Mouse (Mus musculus): ENCODE measurements at regions not wholly inside any gene's neighbourhood (a gene's known extent, or its start where the extent isn't known, plus 50 kb on each side); places are given as distances from the start of the nearest gene placed in this dataset.

DNA sequence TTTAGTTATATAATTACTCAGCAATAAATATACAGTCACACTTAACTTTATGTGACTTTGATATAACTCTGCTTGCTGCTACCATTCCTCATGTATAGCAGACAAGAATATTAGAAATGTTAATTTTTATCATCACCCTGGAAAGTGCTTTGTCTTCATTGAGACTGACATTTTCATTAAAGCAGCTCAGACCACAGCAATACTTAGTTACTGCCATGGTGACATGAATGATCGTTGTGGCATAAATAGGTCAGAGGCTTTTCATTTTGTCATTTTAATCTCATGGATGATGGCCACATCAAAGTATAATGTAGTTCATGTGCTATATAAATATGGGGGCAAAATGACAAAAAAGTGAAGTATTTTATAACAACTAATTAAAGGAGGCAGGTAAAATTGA lies 498.1 kb downstream of the Slc22a22 start:
- H3K79me2 ChIP-seq (ENCODE audit: control insufficient read depth, insufficient read depth), result no peaks in the 10 kb centered on the region
- no peak overlapping the region for H3K4me3 ChIP-seq
- H3K4me2 ChIP-seq (ENCODE audit: low read depth), result no peak overlapping the region
- H3K36me3 ChIP-seq (ENCODE audit: control insufficient read depth, insufficient read depth), result no peaks in the 10 kb centered on the region
- no peaks in the 10 kb centered on the region for H3K27me3 ChIP-seq (ENCODE audit: control insufficient read depth, insufficient read depth, insufficient read length)
- H3ac ChIP-seq (ENCODE audit: control insufficient read depth, insufficient read length), result no peak overlapping the region
- TF ChIP-seq POLR2AphosphoS2 (IDR thresholded peaks at IDR 0.05; ENCODE audit: insufficient read length, low read depth) (no peak), MYOD1 (IDR thresholded peaks at IDR 0.05; ENCODE audit: control insufficient read depth in 1 of 3, insufficient read length in 2 of 3, low read depth in 2 of 3) (no peak), SRF (IDR thresholded peaks at IDR 0.05; ENCODE audit: control insufficient read depth, insufficient read length, low read depth) (no peak), POLR2A (IDR thresholded peaks at IDR 0.05; ENCODE audit: insufficient read length, low read depth) (no peak), MYOG (IDR thresholded peaks at IDR 0.05; ENCODE audit: control insufficient read depth in 1 of 3, insufficient read depth in 1 of 3, insufficient read length in 2 of 3, low read depth in 2 of 3) (no peak)

DNA sequence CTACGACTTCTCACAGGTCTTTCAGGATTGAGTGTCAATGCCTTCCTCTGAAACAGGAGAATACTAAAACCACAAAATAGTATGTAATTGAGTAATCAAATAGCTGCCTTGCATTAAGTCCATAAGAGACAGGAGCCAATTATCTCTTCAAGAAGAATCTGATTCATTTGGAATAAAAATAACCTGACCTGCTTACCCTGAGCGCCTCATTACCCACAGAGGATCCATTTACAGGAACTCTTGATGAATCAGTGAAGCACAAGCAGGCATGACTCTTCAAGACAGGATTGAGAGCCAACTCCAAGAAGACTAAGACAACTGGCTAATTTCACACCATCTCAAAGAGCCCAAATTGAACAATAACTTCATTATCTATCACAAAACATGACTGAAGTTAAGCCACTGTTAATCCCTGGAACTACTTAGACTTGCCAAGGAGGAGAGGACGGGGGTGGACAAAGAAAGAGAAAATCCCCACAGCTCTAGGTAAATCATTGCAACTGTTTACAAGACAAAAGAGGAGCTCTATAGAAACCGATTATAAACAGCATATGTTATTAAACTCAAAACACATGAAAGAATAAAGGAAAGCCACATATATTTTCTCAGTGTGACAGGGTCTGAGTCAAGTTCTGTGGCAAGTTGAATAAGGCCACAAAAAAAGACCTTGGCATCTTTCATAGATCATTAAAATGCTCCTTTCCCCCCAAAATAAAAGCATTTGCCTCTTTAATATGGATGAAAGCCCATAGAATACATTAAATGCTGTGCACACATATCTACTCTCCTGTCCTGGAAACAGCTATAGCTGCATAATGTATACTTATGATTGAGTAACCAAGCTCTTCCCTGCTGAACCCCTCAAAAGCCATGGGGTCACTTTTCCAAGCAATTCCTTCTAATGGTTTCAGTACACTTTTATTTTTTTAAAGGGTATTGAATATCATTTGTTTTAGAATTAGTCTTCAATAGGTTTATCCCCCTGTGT lies 501.7 kb downstream of the Slc22a22 start:
- no peaks in the 10 kb centered on the region for H3K36me3 ChIP-seq (ENCODE audit: control insufficient read depth, insufficient read depth)
- 0 out of 2 replicates have a peak, but pooled peaks have one; percentile 47 for TF ChIP-seq CEBPB (IDR thresholded peaks at IDR 0.05; ENCODE audit: insufficient read depth, poor library complexity, severe bottlenecking)
- no peak for TF ChIP-seq SRF (IDR thresholded peaks at IDR 0.05; ENCODE audit: control insufficient read depth, insufficient read length, low read depth)
- no peak overlapping the region for H3K4me3 ChIP-seq
- H3K27me3 ChIP-seq (ENCODE audit: control insufficient read depth, insufficient read depth, insufficient read length), result no peaks in the 10 kb centered on the region
- H3ac ChIP-seq (ENCODE audit: control insufficient read depth, insufficient read length), result no peak overlapping the region
- no peaks in the 10 kb centered on the region for H3K79me2 ChIP-seq (ENCODE audit: control insufficient read depth, insufficient read depth)
- H3K4me2 ChIP-seq (ENCODE audit: low read depth), result peak overlapping the region; percentile 39

DNA sequence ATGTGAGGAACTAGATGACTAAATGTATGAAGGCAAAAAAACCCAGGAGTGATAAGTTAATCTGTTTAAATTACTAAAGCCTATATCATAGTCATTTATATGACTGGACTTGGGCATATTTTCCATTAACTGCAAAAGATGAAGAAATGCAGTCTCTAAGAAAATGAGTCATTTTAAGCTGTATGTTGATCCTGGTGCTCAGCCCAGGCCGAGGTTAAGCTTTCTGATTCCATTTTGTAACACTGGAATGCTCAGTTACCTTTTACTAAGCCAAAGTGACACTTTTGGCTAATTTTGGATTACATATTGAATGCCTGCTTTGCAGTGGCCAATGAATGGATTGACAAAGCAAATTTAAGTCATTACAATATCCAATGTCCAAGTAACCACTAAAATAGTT lies 507.3 kb downstream of the Slc22a22 start:
- no peak overlapping the region for H3ac ChIP-seq (ENCODE audit: control insufficient read depth, insufficient read length)
- no peaks in the 10 kb centered on the region for H3K36me3 ChIP-seq (ENCODE audit: control insufficient read depth, insufficient read depth)
- TF ChIP-seq CEBPB (IDR thresholded peaks at IDR 0.05; ENCODE audit: insufficient read depth, poor library complexity, severe bottlenecking), result 0 out of 2 replicates have a peak, but pooled peaks have one; percentile 3
- no peak for TF ChIP-seq POLR2AphosphoS2 (IDR thresholded peaks at IDR 0.05; ENCODE audit: insufficient read length, low read depth)
- H3K4me2 ChIP-seq (ENCODE audit: low read depth), result no peak overlapping the region
- H3K27me3 ChIP-seq (ENCODE audit: control insufficient read depth, insufficient read depth, insufficient read length), result no peaks in the 10 kb centered on the region
- H3K79me2 ChIP-seq (ENCODE audit: control insufficient read depth, insufficient read depth), result no peaks in the 10 kb centered on the region
- no peak overlapping the region for H3K4me3 ChIP-seq

DNA sequence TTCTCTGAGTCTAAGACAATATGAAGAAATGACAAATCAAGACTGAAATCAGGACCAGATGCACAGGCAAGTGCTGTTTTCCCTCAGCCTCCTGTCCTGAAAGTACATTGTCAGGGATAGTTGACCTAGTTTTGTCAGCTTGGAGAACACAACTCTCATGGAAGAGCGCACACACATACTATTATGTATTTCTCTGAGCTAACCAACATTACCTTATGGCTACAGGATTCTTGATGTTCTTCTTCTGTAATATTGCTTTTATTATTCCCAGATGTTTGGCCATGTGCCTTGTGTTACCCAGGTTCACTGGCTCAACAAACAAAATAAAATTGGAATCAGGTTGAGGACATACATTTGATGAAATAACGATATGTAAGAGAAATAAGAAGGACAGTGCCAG lies 521.1 kb downstream of the Slc22a22 start:
- H3K36me3 ChIP-seq (ENCODE audit: control insufficient read depth, insufficient read depth), result no peaks in the 10 kb centered on the region
- no peak overlapping the region for H3ac ChIP-seq (ENCODE audit: control insufficient read depth, insufficient read length)
- TF ChIP-seq MYOG (IDR thresholded peaks at IDR 0.05; ENCODE audit: control insufficient read depth in 1 of 3, insufficient read depth in 1 of 3, insufficient read length in 2 of 3, low read depth in 2 of 3), result no peak
- H3K4me2 ChIP-seq (ENCODE audit: low read depth), result no peak overlapping the region
- no peak overlapping the region for H3K4me3 ChIP-seq
- H3K79me2 ChIP-seq (ENCODE audit: control insufficient read depth, insufficient read depth), result no peaks in the 10 kb centered on the region
- no peaks in the 10 kb centered on the region for H3K27me3 ChIP-seq (ENCODE audit: control insufficient read depth, insufficient read depth, insufficient read length)

DNA sequence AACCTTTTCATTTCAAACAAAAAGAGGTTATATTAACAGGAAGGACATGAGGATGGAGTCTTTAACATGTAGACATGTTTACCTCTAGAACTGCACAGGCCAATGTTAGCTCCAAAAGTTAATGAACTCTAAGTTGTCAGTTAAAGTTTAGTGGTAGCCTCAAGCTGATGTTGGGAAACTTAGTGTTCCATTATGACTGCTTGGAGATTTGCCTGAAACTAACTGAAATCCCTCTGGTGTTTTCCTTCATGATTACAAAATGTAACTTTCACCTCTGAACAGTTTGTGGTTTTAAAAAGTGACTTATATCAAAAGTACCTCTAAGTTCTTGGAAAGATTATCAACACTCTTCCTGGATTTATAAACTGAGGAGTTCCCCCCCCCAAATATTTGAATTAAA lies 525.2 kb downstream of the Slc22a22 start:
- H3K79me2 ChIP-seq (ENCODE audit: control insufficient read depth, insufficient read depth), result no peaks in the 10 kb centered on the region
- no peaks in the 10 kb centered on the region for H3K36me3 ChIP-seq (ENCODE audit: control insufficient read depth, insufficient read depth)
- H3K27me3 ChIP-seq (ENCODE audit: control insufficient read depth, insufficient read depth, insufficient read length), result no peaks in the 10 kb centered on the region
- no peak overlapping the region for H3ac ChIP-seq (ENCODE audit: control insufficient read depth, insufficient read length)
- H3K4me3 ChIP-seq, result no peak overlapping the region
- TF ChIP-seq TCF3 (IDR thresholded peaks at IDR 0.05; ENCODE audit: insufficient read length, low read depth) (no peak), POLR2AphosphoS2 (IDR thresholded peaks at IDR 0.05; ENCODE audit: insufficient read length, low read depth) (no peak), TCF12 (IDR thresholded peaks at IDR 0.05; ENCODE audit: insufficient read depth, poor library complexity, severe bottlenecking) (no peak), E2F4 (IDR thresholded peaks at IDR 0.05; ENCODE audit: insufficient read depth) (no peak), MAX (IDR thresholded peaks at IDR 0.05; ENCODE audit: low read depth) (no peak), POLR2A (IDR thresholded peaks at IDR 0.05; ENCODE audit: insufficient read length, low read depth) (no peak), SRF (IDR thresholded peaks at IDR 0.05; ENCODE audit: control insufficient read depth, insufficient read length, low read depth) (no peak), USF1 (IDR thresholded peaks at IDR 0.05; ENCODE audit: low read depth) (no peak), CEBPB (IDR thresholded peaks at IDR 0.05; ENCODE audit: insufficient read depth, poor library complexity, severe bottlenecking) (no peak), MYOG (IDR thresholded peaks at IDR 0.05; ENCODE audit: control insufficient read depth in 1 of 3, insufficient read depth in 1 of 3, insufficient read length in 2 of 3, low read depth in 2 of 3) (no peak), REST (IDR thresholded peaks at IDR 0.05; ENCODE audit: insufficient read depth, insufficient read length) (no peak), MYOD1 (IDR thresholded peaks at IDR 0.05; ENCODE audit: control insufficient read depth in 1 of 3, insufficient read length in 2 of 3, low read depth in 2 of 3) (no peak)
- no peak overlapping the region for H3K4me2 ChIP-seq (ENCODE audit: low read depth)

Measured in myocyte (in vitro differentiated cells).